Mouse (Mus musculus): Measurements from ENCODE around the gene Tyro3. TPM values are rescaled to one million over a fixed set of nuclear protein-coding genes. Genes with fewer than 3 reads are reported as not detected.
A peak's percentile ranks its signal among the peaks of the same experiment; 100 is the strongest.

Gene Tyro3
- total RNA-seq, 2 experiments from 2014 or later, result 0.10 to 0.73 TPM

DNA sequence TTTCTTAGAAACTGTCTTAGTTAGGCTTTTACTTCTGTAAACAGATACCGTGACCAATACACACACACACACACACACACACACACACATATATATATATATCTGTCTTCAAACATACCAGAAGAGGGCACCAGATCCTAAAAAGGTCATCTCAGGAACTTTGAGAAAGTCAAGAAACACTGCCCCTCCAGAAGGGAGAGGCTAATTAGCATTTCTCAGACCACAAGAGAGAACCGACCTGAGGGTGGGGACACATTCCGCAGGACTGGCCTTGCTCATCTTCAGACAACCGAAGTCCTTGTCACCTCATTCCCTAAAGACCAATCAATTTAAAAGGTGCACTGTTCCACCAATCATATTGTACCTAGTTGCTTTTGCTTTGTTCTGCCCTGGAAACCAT is 46.0 kb downstream of the Tyro3 start:
- no peak for TF ChIP-seq CTCF (IDR thresholded peaks at IDR 0.05)
- DNase-seq, result no peak
- Histone ChIP-seq H3K4me3 (no peak overlapping the region), H3K27ac (no peak overlapping the region)
- intact Hi-C loops (cut with DNase I), result no loop called here

DNA sequence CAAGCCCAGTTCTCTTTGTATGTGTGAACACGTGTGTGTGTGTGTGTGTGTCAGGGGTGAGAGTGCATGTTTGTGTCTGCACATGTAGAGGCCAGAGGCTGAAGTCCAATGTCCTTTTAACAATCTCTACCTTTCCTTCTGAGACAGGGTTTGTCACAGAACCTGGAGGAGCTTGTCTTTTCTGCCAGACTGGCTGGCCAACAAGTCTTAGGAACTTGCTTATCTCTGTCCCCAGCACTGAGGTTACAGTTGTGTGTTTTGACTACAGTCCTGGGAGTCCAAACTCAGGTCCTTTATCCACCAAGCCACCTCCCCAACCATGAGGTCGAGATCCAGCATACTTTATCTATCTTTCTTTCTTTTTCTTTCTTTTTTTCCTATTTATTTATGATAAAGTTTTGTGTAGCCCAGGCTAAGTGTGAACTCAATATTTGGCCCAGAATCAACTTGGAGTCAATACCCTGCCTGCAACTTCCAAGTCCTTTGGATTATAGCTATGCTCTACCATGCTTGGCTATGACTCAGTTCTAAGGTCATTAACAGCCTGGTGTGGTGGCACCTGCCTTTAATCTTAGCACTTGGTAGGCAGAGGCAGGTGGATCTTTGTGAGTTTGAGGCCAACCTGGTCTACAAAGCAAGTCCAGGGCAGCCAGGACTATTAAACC is 48.5 kb downstream of the Tyro3 start:
- H3K4me3 ChIP-seq, result no peak overlapping the region
- intact Hi-C loops (cut with DNase I), result no loop called here
- H3K27ac ChIP-seq, result no peak overlapping the region
- TF ChIP-seq CTCF (IDR thresholded peaks at IDR 0.05), result no peak
- no peak for DNase-seq

DNA sequence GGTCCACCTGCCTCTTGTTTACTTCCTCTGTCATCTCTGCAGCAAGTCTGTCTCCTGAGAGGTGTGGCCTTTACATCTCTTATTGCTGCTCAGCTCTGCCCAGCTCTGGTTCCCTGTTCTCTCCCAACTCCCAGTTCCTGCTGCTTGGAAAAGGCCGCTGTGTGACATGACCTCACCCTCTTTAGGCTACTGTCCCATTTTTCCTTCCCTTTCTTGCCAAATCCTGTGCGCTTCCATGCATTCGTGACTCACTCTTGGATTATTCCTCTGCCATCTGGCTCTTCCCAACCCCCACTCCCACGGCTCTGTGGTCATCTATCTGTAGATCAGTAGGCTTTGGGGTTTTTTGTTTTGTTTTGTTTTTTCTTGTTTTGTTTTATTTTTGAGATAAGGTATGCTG is 49.4 kb downstream of the Tyro3 start:
- intact Hi-C loops (cut with DNase I), result no loop called here
- Histone ChIP-seq H3K27ac (no peak overlapping the region), H3K4me3 (no peak overlapping the region)
- TF ChIP-seq CTCF (IDR thresholded peaks at IDR 0.05), result no peak
- peak; percentile 47 for DNase-seq

DNA sequence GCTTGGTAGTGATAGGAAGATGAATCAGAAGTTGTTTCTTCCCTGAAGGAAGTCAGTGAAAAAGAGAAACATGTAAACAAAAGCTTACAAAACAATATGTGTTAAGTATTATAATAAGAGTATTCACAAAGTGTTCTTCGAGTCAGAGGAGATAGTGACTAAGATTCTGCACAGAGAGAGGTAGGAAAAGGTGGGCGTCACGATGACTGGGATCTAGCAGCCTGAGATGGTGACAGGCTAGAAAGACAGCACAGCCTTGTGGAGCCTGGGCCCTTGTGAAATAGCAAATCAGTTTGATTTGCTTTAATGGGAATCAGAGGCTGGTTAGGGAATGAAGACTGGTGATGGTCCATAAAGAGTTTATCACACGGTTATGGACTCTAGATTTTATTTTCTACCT is 56.3 kb downstream of the Tyro3 start:
- no peak overlapping the region for H3K27ac ChIP-seq
- H3K4me3 ChIP-seq, result no peak overlapping the region
- TF ChIP-seq CTCF (IDR thresholded peaks at IDR 0.05), result no peak
- intact Hi-C loops (cut with DNase I), result no loop called here
- no peak for DNase-seq

DNA sequence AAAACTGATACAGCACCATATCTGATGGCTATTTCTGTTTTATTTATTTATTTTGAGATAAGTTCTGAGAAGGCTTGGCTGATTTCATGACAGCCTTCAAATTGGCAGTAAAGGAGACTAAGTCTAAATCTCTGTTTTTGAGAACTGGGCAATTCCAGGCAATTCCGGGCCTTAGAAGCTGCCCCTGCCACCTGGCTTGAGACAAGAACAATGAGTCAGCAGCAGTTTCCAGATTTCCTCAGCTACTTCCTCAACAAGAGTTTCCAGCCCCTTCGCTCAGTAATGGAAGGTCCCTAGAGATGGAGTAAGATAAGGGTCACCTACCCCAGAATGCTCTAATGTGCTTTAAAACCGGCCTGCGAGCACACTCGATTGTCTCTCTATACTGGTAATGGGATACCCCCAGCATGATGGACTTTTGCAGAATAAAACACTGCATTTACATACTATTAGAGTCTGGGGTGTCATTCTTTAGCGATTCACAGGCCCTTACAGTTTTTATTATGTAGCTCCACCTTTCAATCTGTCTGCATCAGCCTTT is 57.8 kb downstream of the Tyro3 start:
- no peak for TF ChIP-seq CTCF (IDR thresholded peaks at IDR 0.05)
- intact Hi-C loops (cut with DNase I), result no loop called here
- Histone ChIP-seq H3K27ac (no peak overlapping the region), H3K4me3 (no peak overlapping the region)
- no peak for DNase-seq

DNA sequence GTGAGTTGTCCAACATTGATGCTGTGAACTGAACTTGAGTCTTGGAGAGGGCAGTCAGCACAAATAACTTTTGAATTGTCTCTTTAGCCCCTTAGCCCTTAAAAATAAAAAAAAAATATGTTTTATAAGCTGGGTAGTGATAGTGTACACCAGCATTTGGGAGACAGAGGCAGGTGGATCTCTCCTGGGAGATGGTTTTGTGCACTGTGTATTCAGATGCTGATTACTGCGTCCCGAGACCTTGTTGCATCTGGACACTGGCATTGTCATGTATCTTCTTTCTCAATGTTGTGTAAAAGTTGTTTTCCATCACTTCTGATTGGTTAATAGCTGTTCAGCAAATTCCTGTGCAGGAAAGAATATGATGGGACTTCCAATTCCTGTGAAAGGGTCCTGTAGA is 59.8 kb downstream of the Tyro3 start:
- DNase-seq, result no peak
- Histone ChIP-seq H3K27ac (no peak overlapping the region), H3K4me3 (no peak overlapping the region)
- no peak for TF ChIP-seq CTCF (IDR thresholded peaks at IDR 0.05)
- intact Hi-C loops (cut with DNase I), result no loop called here

DNA sequence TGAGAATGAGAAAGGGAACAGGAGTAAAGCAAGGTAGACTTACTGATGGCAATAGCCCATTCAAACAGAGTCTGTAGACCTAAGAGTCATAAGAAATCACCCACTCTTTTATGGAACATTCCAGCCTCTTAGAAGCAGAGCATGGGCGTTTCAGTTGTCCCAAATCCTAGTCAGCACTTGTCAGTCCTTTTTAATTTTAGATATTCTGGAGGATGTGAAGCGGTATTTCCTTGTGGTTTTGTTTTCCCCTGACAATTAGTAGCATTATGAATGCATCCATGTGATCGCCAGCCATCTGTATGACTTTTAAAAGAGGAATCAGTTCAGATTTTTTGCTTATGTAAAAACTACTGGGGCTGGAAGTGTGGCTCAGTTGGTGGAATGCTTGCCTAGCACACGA is 67.0 kb downstream of the Tyro3 start:
- no peak overlapping the region for H3K4me3 ChIP-seq
- no peak overlapping the region for H3K27ac ChIP-seq
- DNase-seq, result no peak
- intact Hi-C loops (cut with DNase I), result no loop called here
- TF ChIP-seq CTCF (IDR thresholded peaks at IDR 0.05), result no peak

Other genes with a start within 250 kb of the Tyro3 start
- gene Nusap1, start 179.4 kb upstream of the Tyro3 start, total RNA-seq (2021), result under 1 TPM; 0.11 to 0.28 TPM
- gene Oip5, start 179.3 kb upstream of the Tyro3 start, total RNA-seq (2021), result not detected
- gene Ndufaf1, start 134.9 kb upstream of the Tyro3 start, total RNA-seq (2021), result 10 to 100 TPM; 36.7 to 62.7 TPM
- 10 to 100 TPM; 25.3 to 27.2 TPM for gene Rtf1, start 122.7 kb upstream of the Tyro3 start, total RNA-seq (2021)
- not detected for gene Itpka, start 55.4 kb upstream of the Tyro3 start, total RNA-seq (2021)
- gene Ltk, start 37.3 kb upstream of the Tyro3 start, total RNA-seq (2021), result not detected
- 10 to 100 TPM; 14.4 to 16.7 TPM for gene Rpap1, start 10.2 kb upstream of the Tyro3 start, total RNA-seq (2021)
- 10 to 100 TPM; 32.9 to 38.4 TPM for gene Mga, start 99.5 kb downstream of the Tyro3 start, total RNA-seq (2021)
- gene Mapkbp1, start 175.0 kb downstream of the Tyro3 start, total RNA-seq (2021), result 1 to 10 TPM; 8.1 to 8.4 TPM
- 1 to 10 TPM; 1.6 to 2.4 TPM for gene Jmjd7, start 229.8 kb downstream of the Tyro3 start, total RNA-seq (2021)
- 1 to 10 TPM in 1 of 2 experiments, under 1 TPM in 1; 0.77 to 1.5 TPM for gene Gm28042, start 229.8 kb downstream of the Tyro3 start, total RNA-seq (2021)
- 1 to 10 TPM in 1 of 2 experiments, under 1 TPM in 1; 0.99 to 1.7 TPM for gene Pla2g4b, start 235.7 kb downstream of the Tyro3 start, total RNA-seq (2021)